Mouse (Mus musculus): ENCODE measurements at regions not wholly inside any gene's neighbourhood (a gene's known extent, or its start where the extent isn't known, plus 50 kb on each side); places are given as distances from the start of the nearest gene placed in this dataset.

GRCm38 (mm10) chr4:51657325-51657724 is 440.8 kb downstream of the Cylc2 start:
- TF ChIP-seq SRF (IDR thresholded peaks at IDR 0.05; ENCODE audit: control insufficient read depth, insufficient read length, low read depth) (no peak), POLR2A (IDR thresholded peaks at IDR 0.05; ENCODE audit: insufficient read length, low read depth) (no peak), MAX (IDR thresholded peaks at IDR 0.05; ENCODE audit: low read depth) (no peak), MYOG (IDR thresholded peaks at IDR 0.05; ENCODE audit: control insufficient read depth in 1 of 3, insufficient read depth in 1 of 3, insufficient read length in 2 of 3, low read depth in 2 of 3) (no peak), CEBPB (IDR thresholded peaks at IDR 0.05; ENCODE audit: insufficient read depth, poor library complexity, severe bottlenecking) (no peak), POLR2AphosphoS2 (IDR thresholded peaks at IDR 0.05; ENCODE audit: insufficient read length, low read depth) (no peak), USF1 (IDR thresholded peaks at IDR 0.05; ENCODE audit: low read depth) (no peak), TCF3 (IDR thresholded peaks at IDR 0.05; ENCODE audit: insufficient read length, low read depth) (no peak), TCF12 (IDR thresholded peaks at IDR 0.05; ENCODE audit: insufficient read depth, poor library complexity, severe bottlenecking) (no peak), E2F4 (IDR thresholded peaks at IDR 0.05; ENCODE audit: insufficient read depth) (no peak), MYOD1 (IDR thresholded peaks at IDR 0.05; ENCODE audit: control insufficient read depth in 1 of 3, insufficient read length in 2 of 3, low read depth in 2 of 3) (no peak), REST (IDR thresholded peaks at IDR 0.05; ENCODE audit: insufficient read depth, insufficient read length) (no peak)

Data from myocyte (in vitro differentiated cells).